Mouse (Mus musculus): ENCODE results near the gene Mief2. TPM values are rescaled to one million over a fixed set of nuclear protein-coding genes. Genes with fewer than 3 reads are reported as not detected.

Mief2 gene
- 1 to 10 TPM; 8.8 to 9.9 TPM for total RNA-seq (2023)

DNA sequence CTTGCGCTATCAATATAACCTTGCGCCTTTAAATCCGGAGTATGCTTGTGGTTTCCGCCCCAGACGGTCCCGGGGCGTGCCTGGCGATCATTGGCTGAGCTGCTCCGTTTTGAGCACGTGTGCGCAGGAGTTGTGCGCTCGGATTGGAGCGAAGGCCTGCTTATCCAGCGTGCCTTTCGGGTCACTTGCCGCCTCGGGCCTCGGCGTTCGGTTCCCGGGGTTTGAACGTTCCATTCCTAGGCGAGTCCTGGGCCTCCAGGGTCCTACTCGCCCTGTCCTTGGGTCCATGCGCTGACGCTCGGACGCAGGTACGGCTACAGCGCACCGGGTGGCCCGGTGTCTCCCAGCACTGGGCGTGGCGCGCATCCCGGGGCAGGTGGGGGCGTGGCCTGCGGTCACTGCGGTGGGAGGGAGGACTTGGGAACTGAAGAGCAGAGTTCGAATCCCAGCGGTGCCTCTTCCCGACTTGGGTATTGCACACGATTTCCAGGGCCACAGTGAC, at the start of gene Mief2:
Gene Mief2 (plus strand): TSS at position 139 of the 502 bp plus-strand sequence.

DNA sequence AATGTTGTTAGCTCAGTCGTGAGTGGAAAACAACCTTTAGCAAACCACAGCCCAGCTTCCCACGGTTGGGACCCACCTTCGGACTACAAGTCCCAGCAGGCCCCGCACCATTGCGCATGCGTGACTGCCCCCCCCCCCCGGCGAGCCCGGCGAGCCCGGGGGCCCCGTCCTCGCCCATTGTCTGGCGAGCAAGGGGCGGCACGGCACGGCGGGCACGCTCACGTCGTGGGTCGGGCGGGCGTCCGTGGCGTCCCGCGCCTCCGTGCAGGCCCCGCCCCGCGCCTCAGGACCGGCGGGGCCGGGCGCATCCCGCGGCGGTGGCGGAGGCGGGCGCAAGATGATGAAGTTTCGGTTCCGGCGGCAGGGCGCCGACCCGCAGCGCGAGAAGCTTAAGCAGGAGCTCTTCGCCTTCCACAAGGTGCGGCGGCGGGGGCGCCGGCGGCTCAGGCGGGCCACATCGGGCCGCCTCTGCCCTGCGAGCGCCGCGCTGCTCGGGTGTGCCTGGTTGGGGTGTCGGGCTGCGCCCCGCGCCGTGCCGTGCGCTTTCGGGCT, 28.6 kb upstream of the Mief2 start, which contains the start of gene Llgl1:
Gene Llgl1 (plus strand): TSS at position 200 of the 552 bp plus-strand sequence.

DNA sequence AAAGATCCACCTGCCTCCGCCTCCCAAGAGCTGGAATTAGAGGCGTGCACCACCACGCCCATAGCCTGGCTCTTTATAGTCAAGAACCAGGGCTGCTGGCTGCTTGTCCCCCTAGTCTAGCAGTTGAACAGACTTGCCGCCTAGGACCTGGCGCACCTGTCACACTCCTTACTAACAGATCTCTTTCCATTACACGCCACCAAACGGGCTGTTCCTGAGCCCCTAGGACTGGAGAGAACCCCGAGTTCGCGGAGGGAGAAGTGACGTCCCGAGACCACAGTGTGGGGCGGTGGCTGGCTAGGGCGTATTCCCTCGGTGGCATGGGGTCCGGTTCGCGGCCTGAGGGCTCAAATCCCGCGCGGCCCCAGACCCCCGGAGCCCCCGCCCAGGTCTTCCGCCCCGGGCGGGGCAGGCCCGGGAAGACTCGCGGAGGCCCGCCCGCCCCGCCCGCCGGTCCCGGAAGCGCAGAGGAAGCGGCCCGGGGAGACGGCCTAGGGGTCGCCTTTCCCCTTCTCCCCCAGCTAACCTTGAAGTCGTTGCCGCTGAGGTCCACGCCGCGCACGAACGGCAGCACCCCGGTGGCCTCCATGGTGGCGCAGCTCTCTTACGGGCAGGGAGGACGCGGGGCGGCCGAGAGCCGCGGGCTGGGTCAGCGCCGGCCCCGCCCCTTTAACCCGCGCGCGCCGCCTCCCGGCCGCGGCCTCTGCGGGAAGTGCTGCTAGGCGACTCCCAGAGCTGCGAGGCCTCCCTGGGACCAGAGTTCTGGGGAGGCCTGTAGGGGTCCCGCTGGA, 1.4 kb upstream of the Mief2 start, which contains the start of gene Flii:
Gene Flii (minus strand): TSS at position 663 of the 791 bp plus-strand sequence.

DNA sequence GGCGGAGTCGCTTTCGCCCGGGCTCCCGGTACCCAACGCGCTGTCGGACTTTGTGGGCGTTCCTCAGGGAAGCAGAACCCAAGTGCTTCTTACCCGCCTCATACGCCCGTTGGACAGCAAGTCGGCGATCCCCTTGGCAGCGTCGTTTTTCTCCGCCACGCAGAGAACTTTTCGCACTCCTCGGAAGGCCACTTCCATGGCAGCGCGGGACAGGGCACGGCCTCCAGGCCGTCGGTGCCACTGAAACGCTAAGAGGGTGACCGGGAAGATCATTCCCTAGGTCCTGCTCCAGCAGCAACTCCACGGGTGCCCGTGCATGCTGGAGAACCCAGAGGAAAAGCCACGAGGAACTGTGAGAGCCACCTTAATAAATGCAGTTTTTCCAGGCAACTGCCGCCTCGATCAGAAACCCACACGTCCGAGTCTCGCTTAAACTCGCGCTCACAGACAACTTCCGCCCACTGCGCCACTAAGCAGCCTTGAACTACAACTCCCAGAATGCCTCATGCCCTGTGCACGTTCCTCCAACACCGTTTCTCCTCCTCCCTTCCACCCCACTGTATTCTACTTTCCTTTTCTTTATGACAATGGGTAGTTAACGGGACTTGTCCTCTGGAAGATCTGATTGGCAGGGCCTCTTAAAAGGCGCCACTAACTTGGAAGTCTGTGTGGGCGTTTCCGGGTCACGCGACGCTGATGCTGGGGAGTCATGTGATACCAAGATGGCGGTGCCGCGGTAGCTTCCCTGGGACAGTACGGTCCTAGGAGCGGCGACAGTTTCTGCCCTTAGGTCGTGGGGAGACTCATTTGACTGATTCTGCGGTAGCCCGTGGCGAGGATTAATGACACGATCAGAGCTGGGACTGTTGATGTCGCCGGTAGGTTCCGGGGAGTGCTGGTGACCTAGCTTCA, 48.9 kb downstream of the Mief2 start, which contains the start of the genes Top3a and Smcr8:
Gene Top3a (minus strand): TSS at position 537 of the 912 bp plus-strand sequence.
Gene Smcr8 (plus strand): TSS at position 696 of the 912 bp plus-strand sequence.

Other genes starting within 250 kb of the Mief2 start
- 10 to 100 TPM; 36.0 to 39.2 TPM for gene Alkbh5, start 192.0 kb upstream of the Mief2 start, total RNA-seq (2023)
- gene Llgl1, start 28.7 kb upstream of the Mief2 start, total RNA-seq (2023), result 10 to 100 TPM; 13.8 to 15.8 TPM
- gene Flii, start 1.1 kb upstream of the Mief2 start, total RNA-seq (2023), result 100 to 1,000 TPM; 257 to 259 TPM
- gene Top3a, start 49.0 kb downstream of the Mief2 start, total RNA-seq (2023), result 10 to 100 TPM; 12.4 to 14.5 TPM
- gene Smcr8, start 49.1 kb downstream of the Mief2 start, total RNA-seq (2023), result 10 to 100 TPM; 36.1 to 39.5 TPM
- 10 to 100 TPM in 1 of 2 experiments, 1 to 10 TPM in 1; 7.0 to 10.1 TPM for gene Shmt1, start 83.3 kb downstream of the Mief2 start, total RNA-seq (2023)
- gene Dhrs7b, start 102.2 kb downstream of the Mief2 start, total RNA-seq (2023), result 1 to 10 TPM; 6.0 to 7.5 TPM
- gene Tmem11, start 150.9 kb downstream of the Mief2 start, total RNA-seq (2023), result 10 to 100 TPM; 11.5 to 17.0 TPM
- 1 to 10 TPM; 7.9 to 8.7 TPM for gene Natd1, start 186.4 kb downstream of the Mief2 start, total RNA-seq (2023)
- gene Map2k3, start 203.6 kb downstream of the Mief2 start, total RNA-seq (2023), result 10 to 100 TPM; 85.5 to 99.7 TPM